20 mouse cellular contexts compared by ENCODE assay signal in the genomic region with DNA sequence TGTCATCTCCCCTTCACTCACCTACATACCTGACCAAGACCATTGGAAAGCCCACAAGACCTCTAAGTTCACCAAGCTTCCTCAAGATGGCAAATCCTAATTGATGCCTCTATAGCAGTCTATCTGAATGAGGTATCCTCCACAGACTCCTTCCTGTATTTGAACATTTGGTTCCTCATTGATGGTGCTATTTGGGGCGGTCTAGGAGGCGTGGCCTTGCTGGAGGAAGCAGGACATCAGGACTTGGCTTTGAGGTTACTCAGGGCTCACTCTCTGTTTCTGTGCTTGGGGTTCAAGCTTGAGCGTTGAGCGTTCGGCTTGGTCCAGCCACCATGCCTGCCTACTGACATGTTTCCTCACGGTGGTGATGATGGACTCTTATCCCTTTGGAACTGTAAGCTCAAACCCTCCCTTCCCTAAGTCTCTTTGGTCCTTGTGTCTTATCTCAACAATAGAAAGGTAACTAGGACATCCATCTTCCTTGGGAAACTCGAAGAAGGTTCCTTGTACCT.
"Had no signal": no experiment of that assay in that cellular context is flagged by ENCODE, and none has a peak within 500 bp of the region (broad histone marks: within the 10 kb centered on the region; RNA-seq: fewer than 3 reads in every experiment).

No protein-coding gene starts in this region.

- ATAC-seq: intestine, embryonic 16.5 days had no signal

- H3K4me3 ChIP-seq: limb, embryonic 12.5 days; limb, embryonic 15.5 days; lung, embryonic 15.5 days; neural tube, embryonic 12.5 days had no signal

- H3K27me3 ChIP-seq: limb, embryonic 12.5 days; limb, embryonic 15.5 days; lung, embryonic 15.5 days; neural tube, embryonic 12.5 days had no signal

- H3K36me3 ChIP-seq: limb, embryonic 12.5 days; limb, embryonic 15.5 days; lung, embryonic 15.5 days; neural tube, embryonic 12.5 days had no signal

- H3K9ac ChIP-seq: limb, embryonic 12.5 days; limb, embryonic 15.5 days; liver, embryonic 14.5 days; lung, embryonic 15.5 days; neural tube, embryonic 12.5 days had no signal

- H3K9me3 ChIP-seq: limb, embryonic 12.5 days; limb, embryonic 15.5 days; lung, embryonic 15.5 days; neural tube, embryonic 12.5 days had no signal

- H3K4me1 ChIP-seq: limb, embryonic 12.5 days; neural tube, embryonic 12.5 days had no signal

- H3K4me2 ChIP-seq: limb, embryonic 12.5 days; limb, embryonic 15.5 days; lung, embryonic 15.5 days; neural tube, embryonic 12.5 days had no signal

- H3K27ac ChIP-seq: limb, embryonic 12.5 days; limb, embryonic 15.5 days; liver, embryonic 14.5 days; lung, embryonic 15.5 days; neural tube, embryonic 12.5 days; stomach, postnatal 0 days had no signal

- DNase-seq: kidney, adult 18-20 months; kidney, adult 9 months; kidney, postnatal 14 days; kidney, postnatal 4 days; left cerebral cortex, postnatal 4 days; lung, adult 18-20 months; lung, postnatal 10 days; lung, postnatal 36 days; midbrain, embryonic 14.5 days; right cerebral cortex, postnatal 4 days; thymus, adult 2 months; thymus, postnatal 14 days; thymus, postnatal 4 days had no signal
